10 mouse cellular contexts compared by ENCODE assay signal in genomic region chr3:108830493-108830892, GRCm38 (mm10). TPM values are rescaled to one million over a fixed set of nuclear protein-coding genes. Genes with fewer than 3 reads are reported as not detected.
DNase-seq lines count a peak whose midpoint lies in the region; ATAC-seq lines count a peak whose summit lies in the region.
"Had no signal": no experiment of that assay in that cellular context is flagged by ENCODE, and none has a peak within 500 bp of the region (broad histone marks: within the 10 kb centered on the region; RNA-seq: fewer than 3 reads in every experiment).

No protein-coding gene starts in this region.

- DNase-seq in B cell, adult 2 months: peak; percentile 24 to 36
- DNase-seq in R1 (ENCODE audit: low read depth, low spot score): peak; percentile 51
- peak; percentile 31 for DNase-seq in heart, postnatal 4 days
- DNase-seq in c-Kit-positive CD71-positive TER-119-positive erythroid progenitor cells, embryonic 14.5 days (ENCODE audit: low spot score): no peak
- no peak for DNase-seq in layer of hippocampus, postnatal 14 days (ENCODE audit: low spot score in 2 of 2)
- no peak for DNase-seq in frontal cortex, postnatal 36 days (ENCODE audit: low spot score in 2 of 2)

- H3K27ac ChIP-seq in lung, embryonic 15.5 days: peak overlapping the region; percentile 64
- H3K27ac ChIP-seq: forebrain, embryonic 10.5 days had no signal

- H3K4me2 ChIP-seq in lung, embryonic 15.5 days: no peak overlapping the region

- no peak overlapping the region for H3K4me3 ChIP-seq in lung, embryonic 15.5 days
- H3K4me3 ChIP-seq: forebrain, embryonic 10.5 days had no signal

- 66% methylated on average over 11 of the region's 11 CpGs for WGBS in lung, embryonic 15.5 days

- no peak overlapping the region for H3K9ac ChIP-seq in lung, embryonic 15.5 days

- peaks cover 11% of the 10 kb centered on the region for H3K36me3 ChIP-seq in lung, embryonic 15.5 days

- peak; percentile 79; the same call in 1 of the 2 replicates for ATAC-seq in lung, embryonic 15.5 days (ENCODE audit: borderline replicate concordance, extremely low read depth, low FRiP score, low TSS enrichment)
- no peak for ATAC-seq in granulocyte monocyte progenitor cell, adult 5-6 weeks (replicated peaks; ENCODE audit: poor library complexity, severe bottlenecking)

- no peaks in the 10 kb centered on the region for H3K9me3 ChIP-seq in lung, embryonic 15.5 days
- H3K9me3 ChIP-seq: forebrain, embryonic 10.5 days had no signal

- H3K27me3 ChIP-seq in lung, embryonic 15.5 days: no peaks in the 10 kb centered on the region

- peaks cover 5% of the 10 kb centered on the region; the same call in 1 of the 2 replicates for H3K4me1 ChIP-seq in lung, embryonic 15.5 days
- H3K4me1 ChIP-seq: forebrain, embryonic 10.5 days had no signal

RNA-seq across cellular contexts. Expression of gene Stxbp3, which starts 9.8 kb away (rescaled TPM):
- 10 to 100 TPM; 30.6 to 31.7 TPM for total RNA-seq in heart, postnatal 4 days (2021)
- 38.8 and 43.1 TPM in 2 replicates for polyA plus RNA-seq in lung, embryonic 15.5 days (2015; fragmentation: Nextera tagmentation; extraction: Ambion mirVana)
- 23.5 and 28.7 TPM in 2 replicates for total RNA-seq in granulocyte monocyte progenitor cell, adult 5-6 weeks (2014; fragmentation: Nextera tagmentation)
- 21.6 and 26.2 TPM in 2 replicates for total RNA-seq in granulocyte monocyte progenitor cell, adult 5-6 weeks (2017)
- total RNA-seq in layer of hippocampus, postnatal 14 days (2021): 10 to 100 TPM; 26.7 to 33.5 TPM

RNA-seq across cellular contexts. Expression of gene Fndc7, which starts 59.3 kb away (rescaled TPM):
- under 1 TPM; 0.09 to 0.14 TPM for total RNA-seq in heart, postnatal 4 days (2021)
- polyA plus RNA-seq in lung, embryonic 15.5 days (2015; fragmentation: Nextera tagmentation; extraction: Ambion mirVana): 0.23 and 0.42 TPM in 2 replicates
- total RNA-seq in granulocyte monocyte progenitor cell, adult 5-6 weeks (2014; fragmentation: Nextera tagmentation): 0.21 TPM in 1 of 2 replicates, not detected in the other
- total RNA-seq in granulocyte monocyte progenitor cell, adult 5-6 weeks (2017): 0.05 TPM in 1 of 2 replicates, not detected in the other
- under 1 TPM in 1 of 2 experiments, not detected in 1; 0.12 TPM for total RNA-seq in layer of hippocampus, postnatal 14 days (2021)
- total RNA-seq: monocyte, adult 5-6 weeks had no signal
- polyA plus RNA-seq: forebrain, embryonic 10.5 days had no signal

Comparison
In these comparisons a context has a peak if more than half of its experiments do, and no peak if none do; other contexts are left out.
1. DNase-seq: peak in B cell, adult 2 months (2 of 2), R1 (single experiment) and heart, postnatal 4 days (single experiment); none in c-Kit-positive CD71-positive TER-119-positive erythroid progenitor cells, embryonic 14.5 days (single experiment), layer of hippocampus, postnatal 14 days (0 of 2) and frontal cortex, postnatal 36 days (0 of 2).